Mouse (Mus musculus): ENCODE measurements at regions not wholly inside any gene's neighbourhood (a gene's known extent, or its start where the extent isn't known, plus 50 kb on each side); places are given as distances from the start of the nearest gene placed in this dataset.

DNA sequence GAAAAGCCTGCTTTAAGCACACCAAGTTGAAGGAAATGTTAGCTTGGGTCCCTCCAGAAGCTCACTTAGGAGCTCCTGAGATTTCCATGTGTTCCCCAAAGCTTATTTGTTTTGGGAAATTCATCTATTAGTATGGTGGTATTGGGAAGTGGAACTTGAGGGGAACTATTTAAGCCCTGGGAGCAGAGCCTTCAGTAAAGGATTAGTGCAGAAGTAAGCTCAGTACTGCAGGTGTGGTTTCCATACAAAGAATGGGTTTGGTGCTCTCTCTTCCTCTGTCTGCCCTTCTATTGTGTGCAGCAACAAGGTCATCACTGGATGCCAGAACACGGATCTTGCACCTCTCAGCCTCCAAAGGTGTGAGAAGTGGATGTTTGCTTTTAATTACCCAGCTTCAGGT lies 57.2 kb downstream of the Foxa2 start:
- Histone ChIP-seq H3K27ac (no peak overlapping the region), H3K4me3 (ENCODE audit: insufficient read depth in 1 of 2, low read depth in 2 of 2, low read length in 2 of 2) (no peak overlapping the region), H3K4me1 (replicated peaks; ENCODE audit: control insufficient read depth in 2 of 2, insufficient read depth in 2 of 2, low read length in 1 of 2) (peaks cover 0 to 6% of the 10 kb centered on the region in 2 experiments; a peak in 2 of 4 replicates), H3K27me3 (ENCODE audit: control insufficient read depth, insufficient read depth, low read length) (no peaks in the 10 kb centered on the region), H3K9ac (replicated peaks) (no peak overlapping the region), H3K4me2 (ENCODE audit: low read depth) (no peak overlapping the region), H3K9me3 (ENCODE audit: control insufficient read depth, low read length) (no peaks in the 10 kb centered on the region), H3K36me3 (replicated peaks; ENCODE audit: control insufficient read depth, insufficient read depth, low read depth) (no peaks in the 10 kb centered on the region)
- 32% methylated on average over 1 of the region's 1 CpGs for whole genome bisulfite sequencing (ENCODE audit: insufficient replicate concordance)
- no peak for ATAC-seq (ENCODE audit: insufficient read depth)
- TF ChIP-seq CTCF (IDR thresholded peaks at IDR 0.05; ENCODE audit: low read depth) = no peak
- no peak for TF ChIP-seq EP300 (IDR thresholded peaks at IDR 0.05; ENCODE audit: low read depth)
- no peak for DNase-seq (ENCODE audit: low read depth in 3 of 3, low spot score in 3 of 3)

DNA sequence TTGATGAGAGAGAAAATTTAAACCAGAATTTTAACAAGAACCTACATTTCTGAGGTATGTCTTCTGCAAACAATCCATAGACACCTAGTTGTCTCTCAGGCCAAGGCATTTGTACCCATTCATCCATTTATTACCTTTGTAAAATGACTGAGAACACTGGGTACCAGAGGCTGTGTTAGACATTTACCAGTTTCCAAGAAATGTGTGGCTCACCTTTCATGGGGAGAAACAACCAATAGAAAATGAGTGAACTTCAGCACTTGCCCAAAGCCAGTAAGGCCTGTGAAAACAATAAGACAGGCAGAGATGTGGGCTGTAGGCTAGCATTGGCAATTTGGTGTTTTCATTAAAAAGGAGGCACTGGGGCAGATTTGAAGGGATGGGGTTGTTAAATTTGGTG lies 58.2 kb downstream of the Foxa2 start:
- Histone ChIP-seq H3K27ac (no peak overlapping the region), H3K4me1 (replicated peaks; ENCODE audit: control insufficient read depth in 2 of 2, insufficient read depth in 2 of 2, low read length in 1 of 2) (peaks cover 0 to 6% of the 10 kb centered on the region in 2 experiments; a peak in 2 of 4 replicates), H3K36me3 (replicated peaks; ENCODE audit: control insufficient read depth, insufficient read depth, low read depth) (no peaks in the 10 kb centered on the region), H3K4me3 (ENCODE audit: insufficient read depth in 1 of 2, low read depth in 2 of 2, low read length in 2 of 2) (no peak overlapping the region), H3K27me3 (ENCODE audit: control insufficient read depth, insufficient read depth, low read length) (no peaks in the 10 kb centered on the region), H3K9me3 (ENCODE audit: control insufficient read depth, low read length) (no peaks in the 10 kb centered on the region), H3K9ac (replicated peaks) (no peak overlapping the region), H3K4me2 (ENCODE audit: low read depth) (no peak overlapping the region)
- no peak for ATAC-seq (ENCODE audit: insufficient read depth)
- TF ChIP-seq CTCF (IDR thresholded peaks at IDR 0.05; ENCODE audit: low read depth) = no peak
- no peak for TF ChIP-seq EP300 (IDR thresholded peaks at IDR 0.05; ENCODE audit: low read depth)
- no peak for DNase-seq (ENCODE audit: low read depth in 3 of 3, low spot score in 3 of 3)

DNA sequence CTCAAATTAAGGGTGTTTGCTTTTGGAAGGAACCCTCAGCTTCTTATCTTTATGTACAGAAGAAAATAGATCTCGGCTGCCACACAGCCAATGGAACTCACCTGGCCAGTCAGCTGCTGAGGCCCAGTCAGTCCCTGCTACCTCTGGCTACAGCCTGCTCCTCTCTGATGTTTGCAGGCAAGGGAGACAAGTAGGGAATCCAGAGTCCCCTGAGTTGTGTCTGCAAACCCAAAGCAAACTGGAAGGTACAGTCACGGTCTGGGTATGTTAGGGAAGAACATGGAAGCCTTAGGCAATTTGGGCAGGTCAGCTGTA lies 61.6 kb downstream of the Foxa2 start:
- no peak overlapping the region for H3K9ac ChIP-seq (replicated peaks)
- TF ChIP-seq EP300 (IDR thresholded peaks at IDR 0.05; ENCODE audit: low read depth) = no peak
- TF ChIP-seq CTCF (IDR thresholded peaks at IDR 0.05; ENCODE audit: low read depth) = no peak
- DNase-seq (ENCODE audit: low read depth in 3 of 3, low spot score in 3 of 3) (no peak), ATAC-seq (ENCODE audit: insufficient read depth) (no peak)
- H3K27me3 ChIP-seq (ENCODE audit: control insufficient read depth, insufficient read depth, low read length) = no peaks in the 10 kb centered on the region
- peaks cover 0 to 2% of the 10 kb centered on the region in 2 experiments; a peak in 2 of 4 replicates for H3K4me1 ChIP-seq (replicated peaks; ENCODE audit: control insufficient read depth in 2 of 2, insufficient read depth in 2 of 2, low read length in 1 of 2)
- no peak overlapping the region for H3K27ac ChIP-seq
- no peaks in the 10 kb centered on the region for H3K9me3 ChIP-seq (ENCODE audit: control insufficient read depth, low read length)
- no peak overlapping the region for H3K4me2 ChIP-seq (ENCODE audit: low read depth)
- 32% methylated on average over 2 of the region's 2 CpGs for WGBS (ENCODE audit: insufficient replicate concordance)
- no peak overlapping the region for H3K4me3 ChIP-seq (ENCODE audit: insufficient read depth in 1 of 2, low read depth in 2 of 2, low read length in 2 of 2)
- no peaks in the 10 kb centered on the region for H3K36me3 ChIP-seq (replicated peaks; ENCODE audit: control insufficient read depth, insufficient read depth, low read depth)

DNA sequence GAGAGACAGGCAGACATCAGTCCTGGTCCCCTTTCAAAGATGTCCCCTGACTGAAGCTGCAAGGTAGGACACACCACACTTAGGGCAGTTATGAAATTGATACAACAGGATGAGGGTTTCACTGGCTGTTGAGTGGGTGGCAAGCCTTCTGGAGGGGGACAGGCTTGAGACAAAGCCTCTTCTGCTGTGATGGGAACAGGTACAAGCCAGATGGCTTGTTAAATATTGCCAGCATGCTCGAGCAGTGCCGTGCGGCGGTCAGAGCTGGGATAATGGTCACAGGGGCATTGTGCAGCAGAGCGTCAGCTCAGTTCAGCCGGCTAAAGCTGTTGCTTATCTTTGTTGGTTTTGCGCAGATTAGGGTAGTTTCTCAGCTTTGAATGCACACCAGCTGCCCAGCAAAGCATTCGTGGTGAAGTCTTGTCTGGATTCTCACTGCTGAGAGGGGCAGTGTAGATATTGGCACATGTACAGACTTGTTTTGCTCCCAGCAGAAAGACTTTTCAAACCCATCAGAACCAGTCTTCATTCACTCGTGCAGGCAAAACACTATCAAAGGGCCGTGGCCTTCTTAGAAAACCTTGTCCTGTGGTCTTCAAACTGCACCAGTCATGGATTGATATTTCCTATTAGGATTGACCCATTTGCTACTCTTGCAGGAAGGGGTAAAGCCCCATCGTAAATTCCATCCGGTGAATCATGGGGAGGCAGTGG lies 62.1 kb downstream of the Foxa2 start:
- Histone ChIP-seq H3K4me1 (replicated peaks; ENCODE audit: control insufficient read depth in 2 of 2, insufficient read depth in 2 of 2, low read length in 1 of 2) (peaks cover 0 to 5% of the 10 kb centered on the region in 2 experiments; a peak in 2 of 4 replicates), H3K36me3 (replicated peaks; ENCODE audit: control insufficient read depth, insufficient read depth, low read depth) (no peaks in the 10 kb centered on the region), H3K27me3 (ENCODE audit: control insufficient read depth, insufficient read depth, low read length) (no peaks in the 10 kb centered on the region), H3K9ac (replicated peaks) (no peak overlapping the region), H3K4me3 (ENCODE audit: insufficient read depth in 1 of 2, low read depth in 2 of 2, low read length in 2 of 2) (no peak overlapping the region), H3K4me2 (ENCODE audit: low read depth) (no peak overlapping the region), H3K27ac (no peak overlapping the region), H3K9me3 (ENCODE audit: control insufficient read depth, low read length) (no peaks in the 10 kb centered on the region)
- DNase-seq (ENCODE audit: low read depth in 3 of 3, low spot score in 3 of 3) (no peak), ATAC-seq (ENCODE audit: insufficient read depth) (no peak)
- TF ChIP-seq CTCF (IDR thresholded peaks at IDR 0.05; ENCODE audit: low read depth) = no peak
- 40% methylated on average over 12 of the region's 12 CpGs for WGBS (ENCODE audit: insufficient replicate concordance)

DNA sequence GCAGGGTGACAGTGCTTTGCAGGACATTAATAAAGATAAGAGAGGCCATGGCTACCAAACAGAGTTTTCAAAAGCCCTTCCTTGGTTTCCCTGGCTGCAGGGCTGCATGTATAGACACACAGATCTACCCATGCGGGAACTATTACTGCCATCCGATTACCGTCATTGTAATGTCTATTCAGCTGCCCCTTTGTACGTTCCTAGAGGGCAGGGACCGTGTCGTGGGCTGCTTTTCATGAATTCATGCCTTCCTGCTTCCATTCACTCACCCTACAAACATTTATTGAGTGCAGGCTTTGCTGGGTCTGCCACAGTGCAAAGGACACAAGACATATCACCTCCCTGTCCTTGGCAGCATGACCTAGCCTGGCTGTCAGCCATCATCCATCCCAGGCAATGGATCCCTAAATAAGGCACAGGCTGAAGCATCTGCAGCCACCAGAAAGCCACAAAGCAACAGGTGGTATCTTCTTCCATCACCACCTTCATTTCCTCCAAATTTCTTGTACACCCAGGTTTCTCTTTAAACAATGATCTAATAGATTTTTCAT lies 65.8 kb downstream of the Foxa2 start:
- DNase-seq (ENCODE audit: low read depth in 3 of 3, low spot score in 3 of 3) (no peak), ATAC-seq (ENCODE audit: insufficient read depth) (no peak)
- Histone ChIP-seq H3K27ac (no peak overlapping the region), H3K36me3 (replicated peaks; ENCODE audit: control insufficient read depth, insufficient read depth, low read depth) (no peaks in the 10 kb centered on the region), H3K4me2 (ENCODE audit: low read depth) (no peak overlapping the region), H3K4me3 (ENCODE audit: insufficient read depth in 1 of 2, low read depth in 2 of 2, low read length in 2 of 2) (no peak overlapping the region), H3K4me1 (replicated peaks; ENCODE audit: control insufficient read depth in 2 of 2, insufficient read depth in 2 of 2, low read length in 1 of 2) (peaks cover 0 to 5% of the 10 kb centered on the region in 2 experiments; a peak in 2 of 4 replicates), H3K9me3 (ENCODE audit: control insufficient read depth, low read length) (no peaks in the 10 kb centered on the region), H3K9ac (replicated peaks) (no peak overlapping the region), H3K27me3 (ENCODE audit: control insufficient read depth, insufficient read depth, low read length) (no peaks in the 10 kb centered on the region)
- no peak for TF ChIP-seq CTCF (IDR thresholded peaks at IDR 0.05; ENCODE audit: low read depth)
- TF ChIP-seq EP300 (IDR thresholded peaks at IDR 0.05; ENCODE audit: low read depth) = no peak
- WGBS (ENCODE audit: insufficient replicate concordance) = 51% methylated on average over 6 of the region's 6 CpGs

All from liver, embryonic 14.5 days (tissue).